ENCODE assay signal across 19 mouse cellular contexts in genomic region chr2:52492867-52493266, GRCm38 (mm10).
A peak's percentile ranks its signal among the peaks of the same experiment; 100 is the strongest.
DNase-seq lines count a peak whose midpoint lies in the region; ATAC-seq and TF ChIP-seq lines count a peak whose summit lies in the region.
"Had no signal": no experiment of that assay in that cellular context is flagged by ENCODE, and none has a peak within 500 bp of the region (broad histone marks: within the 10 kb centered on the region; RNA-seq: fewer than 3 reads in every experiment).

No protein-coding gene starts in this region.

- H3K9ac ChIP-seq in heart, embryonic 11.5 days (ENCODE audit: low read depth, low read length) = no peak overlapping the region
- H3K9ac ChIP-seq in lung, postnatal 0 days (replicated peaks; ENCODE audit: low read depth) = no peak overlapping the region
- 0 out of 2 replicates have a peak overlapping the region, but pooled peaks have one; percentile 23 for H3K9ac ChIP-seq in heart, embryonic 14.5 days (ENCODE audit: low read length)
- no peak overlapping the region for H3K9ac ChIP-seq in midbrain, embryonic 13.5 days (replicated peaks)

- H3K4me1 ChIP-seq in heart, embryonic 10.5 days = 0 out of 2 replicates have a peak, but pooled peaks cover 4% of the 10 kb centered on the region
- no peaks in the 10 kb centered on the region for H3K4me1 ChIP-seq in heart, embryonic 11.5 days (ENCODE audit: control insufficient read depth, insufficient read depth, low read length)
- H3K4me1 ChIP-seq in lung, postnatal 0 days (ENCODE audit: insufficient read depth, low read depth, low read length) = no peaks in the 10 kb centered on the region
- peaks cover 5 to 10% of the 10 kb centered on the region in 2 experiments for H3K4me1 ChIP-seq in heart, embryonic 14.5 days (ENCODE audit: control insufficient read depth in 2 of 2, insufficient read depth in 2 of 2, low read length in 2 of 2)
- H3K4me1 ChIP-seq in midbrain, embryonic 13.5 days (replicated peaks) = no peaks in the 10 kb centered on the region

- H3K36me3 ChIP-seq in heart, embryonic 10.5 days = no peaks in the 10 kb centered on the region
- no peaks in the 10 kb centered on the region for H3K36me3 ChIP-seq in heart, embryonic 11.5 days (ENCODE audit: control insufficient read depth, insufficient read depth, low read length)
- H3K36me3 ChIP-seq in lung, postnatal 0 days (ENCODE audit: insufficient read depth, low read length) = no peaks in the 10 kb centered on the region
- no peaks in the 10 kb centered on the region for H3K36me3 ChIP-seq in heart, embryonic 14.5 days (ENCODE audit: control insufficient read depth, insufficient read depth, low read length)
- H3K36me3 ChIP-seq in midbrain, embryonic 13.5 days = no peaks in the 10 kb centered on the region

- H3K4me2 ChIP-seq in heart, embryonic 11.5 days = no peak overlapping the region
- no peak overlapping the region for H3K4me2 ChIP-seq in lung, postnatal 0 days (replicated peaks; ENCODE audit: low read depth, low read length)
- H3K4me2 ChIP-seq in heart, embryonic 14.5 days (ENCODE audit: low read length) = peak overlapping the region; percentile 54
- no peak overlapping the region for H3K4me2 ChIP-seq in midbrain, embryonic 13.5 days (replicated peaks)
- H3K4me2 ChIP-seq: liver, embryonic 11.5 days had no signal

- H3K9me3 ChIP-seq in heart, embryonic 10.5 days = no peaks in the 10 kb centered on the region
- no peaks in the 10 kb centered on the region for H3K9me3 ChIP-seq in heart, embryonic 11.5 days (replicated peaks; ENCODE audit: control insufficient read depth, low read length)
- no peaks in the 10 kb centered on the region for H3K9me3 ChIP-seq in lung, postnatal 0 days (ENCODE audit: low read length)
- no peaks in the 10 kb centered on the region for H3K9me3 ChIP-seq in heart, embryonic 14.5 days (ENCODE audit: control insufficient read depth, low read length)
- no peaks in the 10 kb centered on the region for H3K9me3 ChIP-seq in midbrain, embryonic 13.5 days
- H3K9me3 ChIP-seq: megakaryocyte, embryonic 14.5 days had no signal

- no peak for TF ChIP-seq EP300 in lung, postnatal 0 days (IDR thresholded peaks at IDR 0.05)

- ATAC-seq in heart, embryonic 11.5 days (replicated peaks; ENCODE audit: insufficient number of reproducible peaks, low FRiP score, low TSS enrichment) = no peak
- ATAC-seq in lung, postnatal 0 days = no peak
- ATAC-seq in heart, embryonic 14.5 days (ENCODE audit: insufficient number of reproducible peaks, insufficient read depth, low FRiP score, low read depth) = no peak
- no peak for ATAC-seq in midbrain, embryonic 13.5 days
- ATAC-seq: inflammation-experienced regulatory T-cells, adult 6 months had no signal

- peak overlapping the region; percentile 62; the same call in 1 of the 2 replicates for H3K27ac ChIP-seq in heart, embryonic 10.5 days
- H3K27ac ChIP-seq in heart, embryonic 11.5 days (ENCODE audit: low read depth, low read length) = no peak overlapping the region
- H3K27ac ChIP-seq in lung, postnatal 0 days (ENCODE audit: low read length) = no peak overlapping the region
- peak overlapping the region; percentile 61 to 79 for H3K27ac ChIP-seq in heart, embryonic 14.5 days (replicated peaks in 1 of 2; ENCODE audit: control insufficient read depth in 1 of 2, insufficient read depth in 1 of 2, low read depth in 2 of 2, low read length in 2 of 2)
- H3K27ac ChIP-seq in midbrain, embryonic 13.5 days = no peak overlapping the region
- H3K27ac ChIP-seq: layer of hippocampus, adult 2 months had no signal

- DNase-seq in heart, embryonic 10.5 days (ENCODE audit: low spot score) = no peak
- peak; percentile 53 for DNase-seq in lung, postnatal 0 days (ENCODE audit: low spot score)
- DNase-seq in lung, postnatal 14 days = no peak
- no peak for DNase-seq in liver
- DNase-seq: cerebellum, adult 11 months; cerebellum, postnatal 36 days; gastrocnemius, postnatal 14 days; kidney, adult 9 months; left cerebral cortex, postnatal 4 days; lung, adult 2 months; right cerebral cortex, adult 18-20 months; thymus, adult 2 months had no signal

- no peaks in the 10 kb centered on the region for H3K27me3 ChIP-seq in heart, embryonic 10.5 days (ENCODE audit: insufficient read depth, poor library complexity, severe bottlenecking)
- no peaks in the 10 kb centered on the region for H3K27me3 ChIP-seq in heart, embryonic 11.5 days (ENCODE audit: control insufficient read depth, insufficient read depth, low read length)
- no peaks in the 10 kb centered on the region for H3K27me3 ChIP-seq in lung, postnatal 0 days (replicated peaks; ENCODE audit: insufficient read depth, low read length)
- H3K27me3 ChIP-seq in heart, embryonic 14.5 days (ENCODE audit: control insufficient read depth, insufficient read depth, low read length) = no peaks in the 10 kb centered on the region
- no peaks in the 10 kb centered on the region for H3K27me3 ChIP-seq in midbrain, embryonic 13.5 days

- H3K4me3 ChIP-seq in heart, embryonic 10.5 days = no peak overlapping the region
- no peak overlapping the region for H3K4me3 ChIP-seq in heart, embryonic 11.5 days (ENCODE audit: low read depth, low read length)
- H3K4me3 ChIP-seq in lung, postnatal 0 days (ENCODE audit: low read depth, low read length) = no peak overlapping the region
- 0 out of 4 replicates have a peak overlapping the region, but pooled peaks of 1 of the 2 experiments have one; percentile 18 for H3K4me3 ChIP-seq in heart, embryonic 14.5 days (ENCODE audit: control insufficient read depth in 1 of 2, insufficient read depth in 1 of 2, low read depth in 1 of 2, low read length in 2 of 2)
- H3K4me3 ChIP-seq in midbrain, embryonic 13.5 days (replicated peaks) = no peak overlapping the region
- H3K4me3 ChIP-seq: layer of hippocampus, adult 2 months; megakaryocyte, embryonic 14.5 days had no signal

- no peak for TF ChIP-seq CTCF in lung, postnatal 0 days (IDR thresholded peaks at IDR 0.05)

- 75% methylated on average over 13 of the region's 13 CpGs for WGBS in heart, embryonic 10.5 days
- WGBS in heart, embryonic 11.5 days (ENCODE audit: insufficient replicate concordance) = 69% methylated on average over 13 of the region's 13 CpGs
- WGBS in lung, postnatal 0 days = 61% methylated on average over 13 of the region's 13 CpGs
- 28% methylated on average over 13 of the region's 13 CpGs for WGBS in heart, embryonic 14.5 days
- WGBS in midbrain, embryonic 13.5 days = 75% methylated on average over 13 of the region's 13 CpGs

Comparison
In these comparisons a context has a peak if more than half of its experiments do, and no peak if none do; other contexts are left out.
1. H3K27ac ChIP-seq: peak in heart, embryonic 10.5 days (single experiment) and heart, embryonic 14.5 days (2 of 2); none in heart, embryonic 11.5 days (single experiment), lung, postnatal 0 days (single experiment) and midbrain, embryonic 13.5 days (single experiment).